Mouse (Mus musculus): ENCODE data around the gene N4bp3. TPM values are rescaled to one million over a fixed set of nuclear protein-coding genes. Genes with fewer than 3 reads are reported as not detected.
A peak's percentile ranks its signal among the peaks of the same experiment; 100 is the strongest.

The N4bp3 gene
- polyA plus RNA-seq, 1 experiment: 16.7 TPM

DNA sequence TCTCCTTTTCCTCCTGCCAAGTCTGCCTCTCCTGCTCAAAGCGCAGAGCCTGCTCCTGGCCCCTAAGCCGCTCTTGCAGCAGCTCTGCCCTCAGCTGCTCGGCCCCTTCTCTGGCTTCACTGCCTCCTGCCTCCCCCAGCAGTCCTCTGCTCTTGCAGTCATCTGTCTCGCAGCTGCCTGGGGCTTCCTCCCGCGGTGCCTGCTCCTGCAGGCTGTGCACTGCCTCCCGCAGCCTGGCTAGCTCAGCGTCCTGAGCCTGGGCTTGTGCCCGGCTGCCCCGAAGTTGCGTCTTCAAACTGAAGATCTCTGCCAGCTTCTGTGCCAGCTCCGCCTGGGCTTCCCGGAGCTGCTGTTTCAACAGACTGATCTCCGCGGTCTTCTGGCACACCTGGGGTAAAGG, 6.9 kb downstream of the N4bp3 start:
- Histone ChIP-seq H3K27me3 (ENCODE audit: control insufficient read depth, insufficient read depth, low read length) (no peaks in the 10 kb centered on the region), H3K4me1 (ENCODE audit: control insufficient read depth, insufficient read depth, low read length) (no peaks in the 10 kb centered on the region), H3K27ac (ENCODE audit: insufficient read depth, low read length) (no peak overlapping the region), H3K4me3 (replicated peaks; ENCODE audit: insufficient read depth, low read depth, low read length) (peak overlapping the region; percentile 42)
- TF ChIP-seq POLR2A (IDR thresholded peaks at IDR 0.05; ENCODE audit: borderline replicate concordance, insufficient read depth, low read length): no peak
- no peak for TF ChIP-seq CTCF (IDR thresholded peaks at IDR 0.05; ENCODE audit: borderline replicate concordance, insufficient read depth, low read depth, low read length)
- peak; percentile 55 to 62 for DNase-seq
- 3% methylated on average over 15 of the region's 15 CpGs for WGBS

DNA sequence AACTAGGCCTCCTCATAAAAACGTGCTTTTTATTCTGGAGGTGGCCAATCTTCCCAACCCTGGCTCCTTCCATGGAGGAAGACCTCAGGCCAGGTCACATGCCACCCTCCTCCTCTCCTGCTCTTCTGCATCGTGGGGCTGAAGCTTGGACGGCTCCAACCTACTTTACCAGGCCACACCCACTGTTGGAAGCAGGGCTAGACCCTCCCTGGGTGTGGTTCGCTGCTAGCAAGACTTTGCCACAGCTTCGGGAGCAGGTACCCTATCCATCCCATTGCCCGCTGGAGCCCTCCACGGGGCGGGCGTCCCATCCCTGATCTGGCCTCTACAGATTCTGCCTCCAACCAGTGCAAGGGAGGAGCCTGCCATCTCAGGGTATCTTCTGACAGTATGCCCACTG, 7.4 kb downstream of the N4bp3 start:
- TF ChIP-seq CTCF (IDR thresholded peaks at IDR 0.05; ENCODE audit: borderline replicate concordance, insufficient read depth, low read depth, low read length): no peak
- TF ChIP-seq POLR2A (IDR thresholded peaks at IDR 0.05; ENCODE audit: borderline replicate concordance, insufficient read depth, low read length): no peak
- no peak for DNase-seq
- Histone ChIP-seq H3K4me1 (ENCODE audit: control insufficient read depth, insufficient read depth, low read length) (no peaks in the 10 kb centered on the region), H3K27me3 (ENCODE audit: control insufficient read depth, insufficient read depth, low read length) (no peaks in the 10 kb centered on the region), H3K4me3 (replicated peaks; ENCODE audit: insufficient read depth, low read depth, low read length) (peak overlapping the region; percentile 42), H3K27ac (ENCODE audit: insufficient read depth, low read length) (no peak overlapping the region)
- 28% methylated on average over 9 of the region's 9 CpGs for WGBS

DNA sequence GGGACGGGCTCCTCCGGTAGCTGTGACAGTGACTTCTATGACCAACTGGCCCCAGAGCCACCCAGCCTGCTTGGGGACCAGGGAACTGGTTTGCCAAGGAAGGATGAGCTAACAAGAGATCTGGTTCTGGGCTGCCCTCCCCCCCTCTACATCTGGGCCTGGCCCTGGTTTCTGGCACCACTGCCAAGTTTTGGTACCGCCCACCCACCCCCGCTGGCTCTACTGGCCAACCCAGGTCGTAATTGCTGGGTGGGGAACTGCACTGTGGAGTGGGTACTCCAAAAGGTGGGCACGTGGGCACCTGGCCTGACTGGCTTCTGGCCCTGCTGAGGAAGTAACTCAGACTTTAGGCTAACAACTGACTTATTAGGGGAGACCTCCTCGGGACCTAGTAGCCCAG, 9.9 kb downstream of the N4bp3 start:
- WGBS: 28% methylated on average over 7 of the region's 7 CpGs
- no peak for TF ChIP-seq POLR2A (IDR thresholded peaks at IDR 0.05; ENCODE audit: borderline replicate concordance, insufficient read depth, low read length)
- no peak for TF ChIP-seq CTCF (IDR thresholded peaks at IDR 0.05; ENCODE audit: borderline replicate concordance, insufficient read depth, low read depth, low read length)
- Histone ChIP-seq H3K27ac (ENCODE audit: insufficient read depth, low read length) (no peak overlapping the region), H3K4me3 (replicated peaks; ENCODE audit: insufficient read depth, low read depth, low read length) (no peak overlapping the region), H3K27me3 (ENCODE audit: control insufficient read depth, insufficient read depth, low read length) (no peaks in the 10 kb centered on the region), H3K4me1 (ENCODE audit: control insufficient read depth, insufficient read depth, low read length) (peaks cover 2% of the 10 kb centered on the region; the same call in 1 of the 2 replicates)
- DNase-seq: no peak

DNA sequence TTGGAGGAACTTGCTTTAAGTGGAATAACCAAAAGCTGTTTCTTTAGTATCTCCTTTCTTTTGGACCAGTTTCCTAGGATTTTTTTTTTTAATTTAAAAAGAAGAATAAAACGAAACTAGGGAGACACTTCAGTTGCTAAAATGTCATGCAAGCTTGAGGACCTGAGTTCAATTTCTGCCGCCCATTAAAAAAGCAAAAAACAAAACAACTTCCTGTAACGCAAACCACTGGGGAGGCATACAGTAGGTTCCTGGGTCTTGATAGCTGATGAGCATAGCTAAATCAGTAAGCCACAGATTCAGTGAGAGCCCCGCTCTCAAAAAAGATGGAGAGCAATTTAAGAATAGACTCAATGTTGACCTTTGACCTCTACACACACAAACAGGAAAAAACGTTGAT, 12.1 kb downstream of the N4bp3 start:
- WGBS: 80% methylated on average over 5 of the region's 5 CpGs
- DNase-seq: no peak
- Histone ChIP-seq H3K4me1 (ENCODE audit: control insufficient read depth, insufficient read depth, low read length) (peaks cover 2% of the 10 kb centered on the region; the same call in 1 of the 2 replicates), H3K27ac (ENCODE audit: insufficient read depth, low read length) (no peak overlapping the region), H3K4me3 (replicated peaks; ENCODE audit: insufficient read depth, low read depth, low read length) (no peak overlapping the region), H3K27me3 (ENCODE audit: control insufficient read depth, insufficient read depth, low read length) (no peaks in the 10 kb centered on the region)
- TF ChIP-seq POLR2A (IDR thresholded peaks at IDR 0.05; ENCODE audit: borderline replicate concordance, insufficient read depth, low read length) (no peak), CTCF (IDR thresholded peaks at IDR 0.05; ENCODE audit: borderline replicate concordance, insufficient read depth, low read depth, low read length) (no peak)

DNA sequence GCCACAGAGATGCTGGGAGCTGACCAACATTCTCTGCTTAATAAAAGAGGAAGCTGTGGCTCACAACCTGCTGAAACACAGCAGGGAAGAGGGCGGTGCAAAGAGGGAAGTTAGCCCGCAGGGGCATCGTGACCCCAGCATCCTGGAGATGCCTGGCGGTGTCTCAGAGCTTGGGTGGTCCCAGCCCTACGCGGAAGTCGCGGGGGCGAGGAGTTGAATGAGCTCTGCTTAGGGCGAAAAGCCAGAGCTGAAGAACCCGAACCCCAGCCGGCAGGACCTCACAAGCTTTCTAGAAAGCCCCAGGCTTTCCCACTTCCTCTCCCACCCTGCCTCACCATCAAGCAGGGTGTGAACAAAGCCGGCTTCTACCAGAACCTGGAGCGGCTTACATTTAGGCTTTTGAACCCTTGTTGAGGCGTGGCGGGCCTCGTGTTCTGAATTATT, 12.6 kb downstream of the N4bp3 start:
- peak in 1 of 2 experiments; percentile 36 for DNase-seq
- Histone ChIP-seq H3K4me1 (ENCODE audit: control insufficient read depth, insufficient read depth, low read length) (peaks cover 2% of the 10 kb centered on the region; the same call in 1 of the 2 replicates), H3K27me3 (ENCODE audit: control insufficient read depth, insufficient read depth, low read length) (no peaks in the 10 kb centered on the region), H3K27ac (ENCODE audit: insufficient read depth, low read length) (no peak overlapping the region), H3K4me3 (replicated peaks; ENCODE audit: insufficient read depth, low read depth, low read length) (no peak overlapping the region)
- WGBS: 10% methylated on average over 17 of the region's 17 CpGs
- no peak for TF ChIP-seq POLR2A (IDR thresholded peaks at IDR 0.05; ENCODE audit: borderline replicate concordance, insufficient read depth, low read length)
- TF ChIP-seq CTCF (IDR thresholded peaks at IDR 0.05; ENCODE audit: borderline replicate concordance, insufficient read depth, low read depth, low read length): no peak

DNA sequence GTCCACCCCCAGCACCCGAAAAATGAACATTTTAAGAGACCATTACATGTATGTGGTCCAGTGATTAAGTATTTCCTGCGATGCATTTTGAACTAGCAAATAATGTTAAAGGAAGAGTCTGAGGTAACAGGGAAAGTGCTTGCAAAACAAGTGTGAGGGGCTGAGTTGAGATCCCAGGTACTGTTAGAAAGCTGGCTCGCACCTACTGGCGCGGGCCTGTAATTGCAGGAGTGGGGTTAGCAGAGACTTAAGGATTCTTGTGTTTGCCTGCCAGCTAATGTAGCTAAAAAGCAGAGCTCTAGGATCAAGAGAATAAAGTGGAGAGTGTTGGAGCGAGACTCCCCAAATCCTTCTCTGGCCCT, 14.3 kb downstream of the N4bp3 start:
- H3K4me3 ChIP-seq (replicated peaks; ENCODE audit: insufficient read depth, low read depth, low read length): peak overlapping the region; percentile 93
- peaks cover 2% of the 10 kb centered on the region; the same call in 1 of the 2 replicates for H3K4me1 ChIP-seq (ENCODE audit: control insufficient read depth, insufficient read depth, low read length)
- peak overlapping the region; percentile 69 for H3K27ac ChIP-seq (ENCODE audit: insufficient read depth, low read length)
- no peaks in the 10 kb centered on the region for H3K27me3 ChIP-seq (ENCODE audit: control insufficient read depth, insufficient read depth, low read length)
- WGBS: 5% methylated on average over 6 of the region's 6 CpGs
- TF ChIP-seq POLR2A (IDR thresholded peaks at IDR 0.05; ENCODE audit: borderline replicate concordance, insufficient read depth, low read length) (no peak), CTCF (IDR thresholded peaks at IDR 0.05; ENCODE audit: borderline replicate concordance, insufficient read depth, low read depth, low read length) (peak; percentile 58)
- peak; percentile 66 to 75 for DNase-seq

DNA sequence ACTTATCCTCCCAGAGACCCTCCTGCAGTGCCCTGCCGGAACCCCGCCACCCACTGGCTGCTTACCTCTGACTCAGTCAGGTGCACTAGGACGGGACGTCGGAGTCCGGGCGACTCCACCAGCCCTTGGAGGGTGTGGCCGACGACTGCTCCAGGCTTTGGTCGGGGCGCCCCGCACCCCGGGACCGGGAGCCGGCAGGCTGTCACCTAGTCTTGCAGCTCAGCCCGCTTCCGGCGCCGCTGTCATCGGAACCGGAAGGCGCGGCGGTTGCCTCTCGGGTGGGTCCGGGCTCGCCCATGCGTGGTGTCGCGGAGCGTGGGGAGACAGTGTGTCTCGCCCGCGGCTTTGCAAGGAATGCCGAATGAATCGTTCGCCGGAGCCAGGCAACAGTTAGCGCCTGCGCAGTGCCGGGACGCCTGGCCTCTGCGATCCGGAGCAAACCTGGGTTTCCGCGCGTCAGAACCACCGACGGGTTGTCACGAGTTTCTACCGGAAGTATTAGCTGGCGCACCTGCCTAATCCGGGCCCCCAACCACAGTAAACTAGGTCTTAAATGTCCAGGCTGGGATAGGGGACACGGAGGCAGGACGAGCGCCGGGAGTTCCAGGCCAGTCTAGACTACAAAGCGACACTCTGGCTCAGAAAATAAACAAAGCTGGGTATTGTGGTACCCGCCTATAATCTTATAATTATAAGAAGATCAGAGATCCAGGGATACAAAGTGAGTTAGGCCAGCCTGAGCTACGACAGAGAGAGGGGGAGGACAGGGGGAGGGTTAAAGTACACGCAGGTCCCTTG, 14.9 kb downstream of the N4bp3 start, which contains the start of gene Rmnd5b:
Gene Rmnd5b (minus strand): TSS at position 372 of the 798 bp plus-strand sequence.
- DNase-seq: peak; percentile 92 to 94
- TF ChIP-seq POLR2A (IDR thresholded peaks at IDR 0.05; ENCODE audit: borderline replicate concordance, insufficient read depth, low read length) (peak; percentile 66), CTCF (IDR thresholded peaks at IDR 0.05; ENCODE audit: borderline replicate concordance, insufficient read depth, low read depth, low read length) (no peak)
- Histone ChIP-seq H3K4me3 (replicated peaks; ENCODE audit: insufficient read depth, low read depth, low read length) (peak within 1 kb of the TSS; percentile 93), H3K4me1 (ENCODE audit: control insufficient read depth, insufficient read depth, low read length) (peaks cover 2% of the 10 kb centered on the region; the same call in 1 of the 2 replicates), H3K27ac (ENCODE audit: insufficient read depth, low read length) (peak within 1 kb of the TSS; percentile 69), H3K27me3 (ENCODE audit: control insufficient read depth, insufficient read depth, low read length) (no peaks in the 10 kb centered on the region)
- WGBS: under 1% methylated on average over 61 of the region's 61 CpGs

DNA sequence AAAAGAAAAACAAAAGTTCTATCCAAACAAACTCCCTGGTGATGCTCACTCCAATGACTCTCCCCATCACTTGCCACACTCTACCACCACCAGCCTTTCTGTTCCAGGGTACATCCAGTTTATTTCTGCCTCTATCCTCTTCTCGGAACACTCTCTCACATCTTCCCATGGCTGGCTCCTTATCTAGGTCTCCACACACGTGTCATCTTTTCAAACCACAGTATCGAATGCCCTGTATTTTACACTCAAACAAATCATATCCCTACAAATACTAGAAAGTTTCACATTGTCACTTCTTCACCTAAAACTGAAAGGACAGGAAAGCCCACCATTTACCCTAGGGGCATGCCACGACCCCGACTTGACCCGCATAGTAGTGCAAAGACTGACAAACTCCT, 15.5 kb downstream of the N4bp3 start:
- Histone ChIP-seq H3K4me1 (ENCODE audit: control insufficient read depth, insufficient read depth, low read length) (peaks cover 2% of the 10 kb centered on the region; the same call in 1 of the 2 replicates), H3K27me3 (ENCODE audit: control insufficient read depth, insufficient read depth, low read length) (no peaks in the 10 kb centered on the region), H3K27ac (ENCODE audit: insufficient read depth, low read length) (peak overlapping the region; percentile 69), H3K4me3 (replicated peaks; ENCODE audit: insufficient read depth, low read depth, low read length) (peak overlapping the region; percentile 93)
- WGBS: 3% methylated on average over 6 of the region's 6 CpGs
- DNase-seq: no peak
- no peak for TF ChIP-seq POLR2A (IDR thresholded peaks at IDR 0.05; ENCODE audit: borderline replicate concordance, insufficient read depth, low read length)
- no peak for TF ChIP-seq CTCF (IDR thresholded peaks at IDR 0.05; ENCODE audit: borderline replicate concordance, insufficient read depth, low read depth, low read length)

All from cerebellum, adult 2 months (tissue).